Mouse (Mus musculus) mouse embryonic stem cell (cell line): ENCODE data around the gene Cmc2.

Experiments used
- in situ Hi-C, 2 experiments: fragments of 300-500 bp; cut with MboI; formaldehyde crosslinking; loops; 1 replicate in 1 of 2; 3 replicates in 1 of 2; pipeline ENCODE4 v1.14.3; 2019 to 2020; ENCODE audit warnings: low sequenced_read_pairs in 2 of 2, low pct_unique_long_range_greater_than_20kb in 1 of 2, mixed read lengths in 1 of 2; ENCODE audit not compliant: unreplicated experiment in 1 of 2

The Cmc2 gene

GRCm38 (mm10) chr8:116923526-116923925 lies 2.3 kb upstream of the Cmc2 start:
- in situ Hi-C loops = loop anchor here in 1 of 2 experiments (5.0 kb wide), 1 partner anchor 46 kb away; no protein-coding TSS in a partner anchor

DNA sequence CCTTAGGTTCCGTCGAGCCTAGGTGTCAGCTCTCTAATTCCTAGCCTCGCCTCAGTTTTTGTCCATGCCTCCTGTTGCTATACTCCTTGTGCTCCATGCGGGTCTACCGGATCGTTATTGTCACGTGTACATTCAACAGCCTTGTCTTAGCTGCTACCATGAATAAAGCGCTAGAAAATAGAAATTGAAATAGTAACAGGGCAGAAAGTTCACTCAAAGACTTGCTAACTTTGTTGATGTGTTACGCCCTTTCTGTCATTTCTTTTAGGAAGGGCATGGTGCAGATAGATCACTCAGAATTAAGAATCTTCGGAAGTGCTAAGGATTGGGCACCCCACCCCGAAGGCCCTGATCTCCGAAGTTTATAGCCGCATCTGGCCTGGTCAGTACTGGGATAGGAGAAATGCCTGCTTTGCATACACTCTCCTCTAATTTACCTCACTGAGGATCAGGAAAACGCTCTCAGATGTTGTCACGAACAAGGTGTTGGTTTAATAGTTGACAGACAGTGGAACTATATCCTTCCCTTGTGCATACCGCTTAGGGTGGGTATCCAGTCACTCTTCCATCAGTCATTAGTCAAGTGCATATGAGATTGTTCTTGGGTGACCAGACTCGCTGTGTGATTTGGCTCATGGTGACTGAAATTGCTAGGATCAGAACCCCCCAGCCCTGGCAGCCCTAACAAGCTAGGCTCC lies 954 bp upstream of the Cmc2 start:
- in situ Hi-C loops = loop anchor here in 1 of 2 experiments (5.0 kb wide), 1 partner anchor 45 kb away; no protein-coding TSS in a partner anchor

DNA sequence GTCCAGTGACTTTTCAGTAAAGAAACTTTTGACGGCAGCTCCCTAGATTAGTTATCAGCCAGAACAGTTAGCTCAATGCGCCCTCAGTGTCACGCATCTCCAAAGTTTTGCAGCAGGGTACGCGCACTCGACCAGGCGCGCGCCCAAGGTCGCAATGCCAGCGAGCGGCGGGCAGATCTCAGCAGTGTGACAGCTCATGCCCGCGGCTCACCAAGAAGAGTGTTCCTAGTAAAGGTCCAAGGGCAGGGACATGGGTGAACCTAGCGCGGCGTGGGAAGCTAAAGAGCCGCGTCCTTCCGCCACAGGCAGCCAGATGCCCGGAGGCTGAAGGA lies 284 bp downstream of the Cmc2 start:
- in situ Hi-C loops = loop anchor here in 1 of 2 experiments (5.0 kb wide), 1 partner anchor 44 kb away; no protein-coding TSS in a partner anchor

DNA sequence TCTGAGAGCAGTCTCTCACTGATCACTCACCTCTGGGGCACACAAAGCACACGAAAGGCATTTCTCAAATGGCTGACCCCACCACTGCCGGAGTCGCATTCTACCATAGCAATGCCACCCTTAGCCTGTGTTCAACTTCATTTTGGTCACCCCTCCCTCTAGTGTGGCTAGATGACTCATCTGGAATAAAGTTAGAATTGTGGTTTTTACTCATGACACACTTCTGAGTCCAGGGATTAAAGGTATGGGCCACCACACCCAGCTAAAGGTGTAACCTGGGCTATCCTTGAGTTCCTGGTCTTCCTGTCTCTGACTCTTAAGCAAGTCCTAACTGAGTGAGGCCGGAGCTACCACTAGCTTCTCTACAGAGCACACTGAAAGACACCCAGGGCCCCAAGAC lies 15.4 kb downstream of the Cmc2 start:
- in situ Hi-C loops = no loop called here

DNA sequence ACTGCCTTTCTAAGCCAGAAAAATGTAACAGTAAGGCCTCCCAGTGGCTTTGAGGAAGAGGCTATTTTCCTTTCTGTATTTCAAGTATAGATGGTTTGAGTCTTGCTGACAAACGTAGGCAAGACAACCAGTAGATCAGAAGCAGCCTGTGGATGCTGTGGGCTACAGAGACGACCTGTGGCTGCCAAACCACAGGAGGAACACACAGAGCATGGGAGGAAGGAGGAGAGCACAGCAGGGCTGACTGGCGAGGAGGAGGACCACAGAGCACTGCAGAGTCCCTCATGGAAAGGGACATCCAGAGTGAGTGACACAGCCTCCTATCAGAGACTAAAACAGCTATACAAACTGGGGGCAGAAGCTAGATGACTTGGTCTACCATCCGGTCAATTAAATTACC lies 16.0 kb downstream of the Cmc2 start:
- in situ Hi-C loops = no loop called here

DNA sequence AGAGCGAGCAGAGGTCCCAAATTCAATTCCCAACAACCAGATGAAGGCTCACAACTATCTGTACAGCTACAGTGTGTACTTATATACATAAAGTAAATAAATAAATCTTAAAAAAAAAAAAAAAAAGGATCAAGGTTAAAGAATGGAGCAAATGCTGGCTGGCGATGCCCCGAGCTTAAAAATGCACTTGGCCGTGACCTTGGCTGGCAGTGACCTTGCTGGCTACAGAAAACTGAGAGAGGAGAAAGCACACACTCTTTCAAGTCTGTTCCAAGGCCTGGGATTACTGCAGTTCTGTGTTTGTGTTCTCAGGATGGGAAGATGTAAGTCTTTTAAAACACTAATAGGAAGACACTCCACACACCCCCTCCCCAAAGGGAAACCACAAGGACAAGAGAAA lies 16.5 kb downstream of the Cmc2 start:
- in situ Hi-C loops = no loop called here

- in situ Hi-C loops = no loop called here
Observed at GRCm38 (mm10) chr8:116895521-116895920, 25.7 kb downstream of the Cmc2 start.

GRCm38 (mm10) chr8:116893938-116894337 lies 27.3 kb downstream of the Cmc2 start:
- in situ Hi-C loops = no loop called here

DNA sequence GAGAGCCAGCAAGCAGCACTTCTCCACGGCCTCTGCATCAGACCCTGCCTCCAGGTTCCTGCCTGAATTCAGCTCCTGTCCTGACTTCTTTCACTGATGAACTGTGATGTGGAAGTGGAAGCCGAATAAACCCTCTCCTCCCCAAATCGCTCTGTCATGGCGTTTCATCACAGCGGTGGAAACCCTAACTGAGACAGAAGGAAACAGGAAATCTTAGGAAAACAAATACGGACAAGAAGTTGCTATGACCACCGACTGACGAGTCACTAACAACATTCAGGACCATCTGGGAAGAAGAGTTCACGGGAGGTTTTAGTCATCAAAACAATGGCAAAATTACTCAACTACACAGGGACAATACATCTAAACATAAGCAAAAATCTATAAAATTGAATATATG lies 28.6 kb downstream of the Cmc2 start:
- in situ Hi-C loops = no loop called here

DNA sequence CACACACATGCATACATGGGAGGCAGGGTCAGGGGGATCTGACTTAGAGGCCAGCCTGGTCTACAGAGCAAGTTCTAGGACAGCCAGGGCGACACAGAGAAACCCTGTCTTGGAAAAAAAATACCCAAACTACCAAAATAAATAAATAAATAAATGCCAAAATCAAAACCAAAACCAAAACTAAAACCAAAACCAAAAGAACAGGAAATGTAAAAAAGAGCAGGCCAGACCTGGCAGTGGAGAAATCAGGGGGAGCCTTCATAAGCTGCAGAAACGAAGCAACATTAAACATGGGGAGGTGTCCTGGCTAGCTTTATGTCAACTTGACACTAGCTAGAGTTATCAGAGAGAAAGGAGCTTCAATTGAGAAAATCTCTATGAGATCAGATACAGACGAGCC lies 29.1 kb downstream of the Cmc2 start:
- in situ Hi-C loops = no loop called here

DNA sequence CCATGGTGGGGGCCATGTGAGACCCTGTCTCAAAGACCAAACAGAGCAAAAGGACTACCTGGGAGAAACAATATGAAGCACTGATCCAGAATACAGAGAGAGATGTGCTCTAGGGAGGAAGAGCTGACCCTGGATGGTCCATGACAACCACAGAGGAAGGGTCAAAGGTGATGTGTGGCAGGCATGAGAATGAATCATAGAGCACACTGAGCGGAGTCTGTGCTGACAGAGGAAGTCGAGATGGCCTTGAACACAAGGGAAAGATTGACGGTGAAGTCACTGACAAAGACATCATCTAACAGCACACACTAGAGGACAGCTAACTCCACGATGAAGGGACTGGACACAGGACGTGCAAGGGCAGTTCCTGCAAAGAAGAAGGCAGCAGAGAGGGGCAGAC lies 29.8 kb downstream of the Cmc2 start:
- in situ Hi-C loops = no loop called here

- in situ Hi-C loops = loop anchor here in 1 of 2 experiments (10.0 kb wide), 1 partner anchor 107 kb away; the partner anchor contains the start of gene Gcsh
Observed at GRCm38 (mm10) chr8:116887813-116888212, 33.4 kb downstream of the Cmc2 start.

DNA sequence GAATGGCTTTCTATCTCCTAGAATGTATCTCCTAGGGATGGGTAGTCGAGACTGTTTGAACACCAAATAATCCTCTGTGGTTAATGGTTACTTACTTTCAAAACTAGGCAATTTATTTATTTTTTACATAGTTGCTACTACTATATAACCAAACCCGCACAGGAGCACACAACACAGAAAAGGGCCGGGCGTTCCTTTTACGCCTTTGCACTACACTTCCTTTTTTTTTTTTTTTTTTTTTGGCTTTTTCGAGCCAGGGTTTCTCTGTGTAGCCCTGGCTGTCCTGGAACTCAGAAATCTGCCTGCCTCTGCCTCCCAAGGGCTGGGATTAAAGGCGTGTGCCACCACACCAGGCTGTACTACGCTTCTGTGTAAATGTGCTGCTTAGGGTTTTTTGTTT lies 39.9 kb downstream of the Cmc2 start:
- in situ Hi-C loops = loop anchor here in 1 of 2 experiments (10.0 kb wide), 1 partner anchor 113 kb away; the partner anchor contains the start of gene Gcsh

DNA sequence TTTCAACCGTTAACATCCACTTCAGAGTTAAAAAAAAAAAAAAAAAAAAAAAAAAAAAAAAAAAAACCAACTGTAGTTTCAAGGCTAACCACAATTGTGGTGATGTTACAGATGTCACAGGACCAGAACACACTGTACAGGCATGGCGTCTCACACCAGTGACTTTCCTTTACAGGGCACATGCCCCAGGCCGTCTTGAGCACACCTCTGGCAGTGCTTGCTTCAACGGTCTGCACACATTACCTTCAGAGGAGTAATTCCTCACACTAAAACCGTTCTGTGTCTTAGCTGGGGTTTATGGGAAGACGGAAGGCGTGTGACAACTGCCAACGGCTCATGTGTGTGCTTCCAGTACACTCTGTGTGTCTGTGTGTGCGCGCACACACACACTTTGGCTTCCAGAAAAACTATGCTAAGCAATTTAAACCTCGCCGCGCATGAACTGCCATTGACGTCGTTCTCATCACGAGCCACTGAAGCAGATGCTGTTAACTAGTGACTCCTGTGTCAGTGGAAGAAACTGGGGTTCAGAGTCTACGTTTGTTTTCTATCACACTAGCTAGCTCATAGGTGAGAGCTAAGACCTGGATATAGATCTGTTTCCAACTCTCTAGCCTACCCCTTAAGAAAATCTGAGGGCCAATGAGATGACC lies 45.3 kb downstream of the Cmc2 start:
- in situ Hi-C loops = loop anchor here in 1 of 2 experiments (5.0 kb wide), 1 partner anchor 46 kb away; the partner anchor contains the start of genes Cenpn and Cmc2

- in situ Hi-C loops = no loop called here
Observed at GRCm38 (mm10) chr8:116873986-116874385, 47.3 kb downstream of the Cmc2 start.

DNA sequence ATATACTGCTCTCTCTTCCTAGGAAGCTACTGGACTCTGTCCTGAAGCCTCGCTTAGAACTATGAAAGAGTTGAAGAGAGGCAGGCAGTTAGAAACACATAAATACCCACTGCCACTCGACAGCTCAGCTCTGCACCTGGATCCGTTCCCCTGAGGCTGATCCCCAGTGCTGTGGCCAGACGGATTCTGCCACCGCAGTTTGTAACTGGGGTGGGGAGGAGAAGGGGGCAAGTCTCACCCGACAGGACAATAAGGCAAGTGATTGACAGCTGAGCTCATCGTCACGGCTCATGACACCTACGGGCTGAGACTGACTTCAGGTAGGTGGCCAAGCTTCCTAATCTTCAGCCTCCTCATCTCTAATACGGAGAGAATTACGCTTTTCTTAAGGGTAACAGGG lies 47.7 kb downstream of the Cmc2 start:
- in situ Hi-C loops = no loop called here

DNA sequence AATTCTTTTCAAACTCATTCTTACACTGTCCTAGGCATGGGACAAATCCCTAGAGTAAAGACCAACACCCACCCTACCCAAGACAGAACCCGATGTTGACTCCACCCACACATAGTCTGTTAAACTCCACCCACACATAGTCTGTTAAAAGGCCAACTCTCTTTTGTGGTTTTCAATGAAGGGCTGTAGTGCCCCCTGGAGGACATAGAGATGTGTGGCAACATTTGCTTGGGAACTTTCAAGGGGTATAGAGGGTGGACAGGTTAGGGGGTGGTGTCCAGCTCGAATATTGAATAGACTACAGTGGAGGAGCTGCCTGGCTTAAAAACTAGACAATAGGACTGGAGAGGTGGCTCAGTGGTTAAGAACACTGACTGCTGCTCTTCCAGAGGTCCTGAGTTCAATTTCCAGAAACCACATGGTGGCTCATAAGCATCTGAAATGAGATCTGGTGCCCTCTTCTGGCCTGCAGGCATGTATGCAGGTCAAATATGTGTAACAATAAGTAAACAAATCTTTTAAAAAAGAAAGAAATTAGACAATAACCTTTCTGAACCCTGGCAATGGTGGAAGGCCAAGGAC lies 48.4 kb downstream of the Cmc2 start:
- in situ Hi-C loops = no loop called here

DNA sequence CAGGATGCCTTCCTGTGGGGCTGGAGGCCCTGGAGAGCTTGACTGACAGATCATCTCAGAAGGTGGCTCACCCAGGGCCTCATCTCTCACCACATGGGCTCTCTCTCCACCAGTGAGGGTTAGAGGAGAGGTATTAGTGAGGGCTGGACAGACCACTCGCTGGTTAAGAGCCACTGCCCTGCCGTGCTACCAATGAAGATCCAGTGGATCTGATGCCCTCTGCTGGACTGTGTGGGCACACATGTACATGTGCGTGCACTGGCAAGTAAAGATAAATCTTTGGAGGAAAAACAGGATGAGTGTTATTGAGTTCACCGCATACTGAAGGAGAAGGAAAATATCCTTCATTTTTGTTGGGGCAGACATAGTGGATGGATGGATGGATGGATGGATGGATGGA lies 52.6 kb downstream of the Cmc2 start:
- in situ Hi-C loops = no loop called here

DNA sequence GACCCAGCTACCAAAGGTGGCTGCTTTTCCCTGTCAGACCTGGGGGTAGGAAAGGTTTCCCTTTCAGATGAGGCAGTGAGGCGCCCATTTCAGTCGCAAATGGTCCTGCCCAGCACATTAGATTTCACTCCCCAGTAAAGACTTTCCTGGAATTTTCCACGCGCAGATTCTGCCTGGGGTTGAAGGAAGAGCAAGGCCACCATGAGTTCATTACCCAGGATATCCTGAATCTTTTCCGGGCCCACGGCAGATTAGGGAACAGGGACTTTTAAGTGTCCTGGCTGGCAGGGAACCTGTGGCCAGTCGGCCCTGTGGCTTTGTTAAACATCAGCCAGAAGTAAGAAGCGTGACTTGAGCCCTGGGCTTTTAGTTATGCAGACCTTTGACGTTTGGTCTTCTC lies 53.9 kb downstream of the Cmc2 start:
- in situ Hi-C loops = no loop called here
